Mouse (Mus musculus) cerebellum, adult 9-11 months (tissue): ENCODE measurements around the gene A730049H05Rik.

ENCODE experiments used
- DNase-seq: peaks from one replicate; pipeline ENCODE4 v3.0.0; 2022

A730049H05Rik gene

DNA sequence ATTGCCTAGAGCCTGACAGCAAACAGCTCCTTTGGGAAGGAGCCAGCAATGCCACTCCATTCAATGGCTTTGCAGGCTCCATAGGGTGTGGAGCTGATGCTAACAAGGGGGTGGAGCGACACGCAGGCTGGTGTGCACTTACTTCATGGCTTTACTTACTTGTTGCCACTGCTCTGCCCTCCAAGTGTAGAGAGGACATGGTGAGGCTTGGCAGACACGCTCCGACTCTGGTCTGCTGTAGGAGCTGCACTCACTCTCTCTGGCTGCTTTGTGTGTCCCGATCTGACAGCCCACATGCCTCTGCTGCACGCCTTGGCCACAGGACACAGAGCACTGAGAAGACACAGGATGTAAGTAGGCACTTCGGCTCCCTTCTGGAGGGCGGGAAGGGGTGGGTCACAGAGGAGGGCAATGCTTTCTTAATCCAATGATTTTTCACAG lies at the start of gene A730049H05Rik:
TSS of gene A730049H05Rik (plus strand) at position 168 of the 441 bp plus-strand sequence.
- no peak for DNase-seq

DNA sequence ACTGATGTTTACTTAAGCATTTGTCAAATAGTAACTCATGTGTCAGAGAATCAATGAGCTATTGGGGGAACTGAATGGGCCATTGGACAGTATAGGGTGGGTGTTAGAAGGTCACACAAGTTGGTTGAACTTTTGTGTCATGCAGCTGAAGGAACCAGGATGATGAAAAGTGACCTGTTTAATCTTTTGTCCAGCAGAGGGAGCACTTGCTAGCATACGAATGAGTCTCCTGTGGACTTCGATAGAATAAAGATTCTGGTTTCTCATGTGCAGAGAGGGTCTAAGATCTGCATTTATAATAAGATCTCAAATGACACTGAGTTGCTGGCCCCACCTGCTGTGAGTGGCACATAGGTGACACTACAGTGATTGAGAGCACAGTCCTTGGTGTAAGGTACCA lies 39.9 kb upstream of the A730049H05Rik start:
- DNase-seq = no peak

- no peak for DNase-seq
Measured at GRCm38 (mm10) chr6:92779140-92779934, 36.9 kb upstream of the A730049H05Rik start.

GRCm38 (mm10) chr6:92779935-92780205 lies 36.4 kb upstream of the A730049H05Rik start:
- DNase-seq = no peak

DNA sequence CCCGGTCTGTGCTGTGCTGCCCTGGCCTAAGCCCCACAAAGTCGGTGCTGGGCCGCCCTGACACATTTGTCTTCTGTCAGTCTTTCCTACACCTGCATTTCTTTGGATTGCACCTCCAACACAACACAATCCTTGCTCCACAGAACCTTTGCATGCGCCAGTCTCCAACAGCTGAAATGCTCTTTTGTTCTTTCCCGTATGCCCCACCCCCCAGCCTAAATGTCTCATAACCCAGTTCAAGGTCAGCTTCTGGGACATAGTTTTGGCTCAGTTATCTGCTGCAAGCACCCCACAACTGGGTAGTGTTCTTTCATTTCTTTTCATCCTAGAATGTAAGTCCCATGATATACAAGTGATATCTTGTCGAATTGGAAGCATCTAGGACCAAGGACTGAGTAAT lies 34.8 kb upstream of the A730049H05Rik start:
- DNase-seq = no peak

- DNase-seq = no peak
Measured at GRCm38 (mm10) chr6:92784782-92785181, 31.5 kb upstream of the A730049H05Rik start.

DNA sequence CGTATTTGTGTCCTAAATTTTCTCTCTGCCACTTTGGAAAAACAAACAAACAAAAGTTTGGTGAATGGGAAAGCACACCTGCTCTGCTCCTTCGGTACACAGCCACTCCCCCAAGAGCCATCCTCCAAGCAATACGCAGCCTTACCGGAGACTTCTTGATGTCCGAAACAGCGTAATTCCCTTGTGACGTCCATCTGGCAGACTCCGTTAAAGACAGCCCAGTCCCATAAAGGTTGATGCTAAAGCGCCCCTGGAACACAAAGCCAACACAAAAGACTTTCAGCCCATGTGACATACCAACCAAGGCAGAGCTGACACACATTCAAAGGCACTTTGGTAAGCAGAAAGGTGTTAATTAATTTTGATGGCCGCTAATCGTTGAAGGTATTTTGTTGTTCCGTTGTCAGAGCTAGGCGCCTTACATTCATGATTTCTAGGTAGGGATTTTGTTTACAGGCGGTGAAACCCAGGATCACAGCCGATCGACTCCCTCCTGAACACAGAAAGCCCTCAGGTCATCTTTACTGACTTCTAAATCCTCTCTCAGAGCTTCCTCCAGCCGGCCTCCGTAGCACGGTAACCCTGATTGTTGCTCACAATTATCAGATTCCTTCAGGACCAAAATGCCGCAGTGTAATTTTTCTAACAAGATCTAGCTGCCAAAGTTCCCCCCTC lies 29.4 kb upstream of the A730049H05Rik start:
- DNase-seq = no peak

GRCm38 (mm10) chr6:92787376-92787712 lies 28.9 kb upstream of the A730049H05Rik start:
- peak; percentile 50 for DNase-seq

- DNase-seq = no peak
Measured at GRCm38 (mm10) chr6:92793804-92794203, 22.5 kb upstream of the A730049H05Rik start.

GRCm38 (mm10) chr6:92801462-92801861 lies 14.8 kb upstream of the A730049H05Rik start:
- DNase-seq = no peak

GRCm38 (mm10) chr6:92802421-92802820 lies 13.9 kb upstream of the A730049H05Rik start:
- DNase-seq = no peak

- no peak for DNase-seq
Measured at GRCm38 (mm10) chr6:92803213-92803612, 13.1 kb upstream of the A730049H05Rik start.

GRCm38 (mm10) chr6:92804254-92804971 lies 11.9 kb upstream of the A730049H05Rik start:
- no peak for DNase-seq

- no peak for DNase-seq
Measured at GRCm38 (mm10) chr6:92809818-92810217, 6.5 kb upstream of the A730049H05Rik start.

DNA sequence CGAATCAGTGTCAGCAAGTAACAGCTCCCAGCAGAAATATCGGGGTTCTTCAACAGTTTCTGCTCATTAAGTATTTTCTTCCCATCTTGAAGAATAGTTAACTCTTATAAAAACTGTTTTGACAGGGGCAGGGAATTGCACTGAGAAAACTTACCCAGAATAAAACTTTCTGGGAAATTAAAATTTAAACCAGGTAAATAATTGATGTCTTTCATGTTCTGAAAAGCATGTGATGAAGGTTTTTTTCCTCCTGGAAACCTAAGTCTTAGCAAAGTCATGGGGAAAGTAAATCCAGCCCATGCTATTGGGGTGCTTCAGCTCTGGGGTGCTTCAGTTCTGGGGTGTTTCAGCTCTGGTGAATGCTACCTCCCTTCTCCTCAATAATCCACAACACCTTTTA lies 5.7 kb upstream of the A730049H05Rik start:
- no peak for DNase-seq

DNA sequence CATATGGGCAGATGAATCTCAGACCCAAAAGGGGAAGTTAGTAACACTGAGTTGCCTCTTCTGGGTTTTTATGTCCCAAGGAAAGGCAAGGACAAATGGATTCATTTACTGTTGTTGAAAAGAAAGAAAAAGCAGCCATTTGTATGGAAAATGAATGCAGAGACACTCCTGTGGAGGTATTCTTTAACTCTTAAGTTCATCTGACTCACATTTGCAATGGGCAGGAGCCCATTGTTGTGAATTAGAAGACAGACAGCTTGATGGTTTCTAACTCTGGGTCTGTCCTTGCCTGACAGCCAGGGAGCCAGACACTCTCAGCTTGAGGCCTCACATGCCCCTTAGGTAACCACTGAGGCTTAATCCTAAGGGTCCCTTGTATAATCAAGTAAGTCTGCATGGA lies 4.7 kb upstream of the A730049H05Rik start:
- no peak for DNase-seq

- DNase-seq = peak; percentile 35
Measured at GRCm38 (mm10) chr6:92812702-92813370, 3.4 kb upstream of the A730049H05Rik start.

DNA sequence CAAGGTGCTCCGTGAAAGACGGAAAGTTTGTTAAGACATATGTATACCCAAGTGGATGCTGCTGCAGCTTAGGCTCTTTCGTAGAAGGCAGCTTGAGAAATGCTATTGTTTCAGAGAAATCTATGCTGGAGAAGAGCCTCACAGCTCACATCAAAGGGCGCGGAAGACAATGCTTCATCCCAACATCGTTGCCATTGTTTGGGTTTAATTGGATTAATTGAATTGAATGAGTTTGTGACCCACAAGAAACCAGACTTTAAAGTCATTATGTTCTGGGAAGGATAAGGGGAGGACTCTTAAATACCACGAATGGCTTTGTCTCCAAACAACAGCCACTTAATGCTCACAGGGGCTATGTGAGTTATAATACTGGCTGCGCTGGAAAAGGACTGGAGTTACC lies 1.4 kb downstream of the A730049H05Rik start:
- no peak for DNase-seq

- DNase-seq = no peak
Measured at GRCm38 (mm10) chr6:92821606-92822005, 5.3 kb downstream of the A730049H05Rik start.

GRCm38 (mm10) chr6:92822006-92822405 lies 5.7 kb downstream of the A730049H05Rik start:
- DNase-seq = no peak

DNA sequence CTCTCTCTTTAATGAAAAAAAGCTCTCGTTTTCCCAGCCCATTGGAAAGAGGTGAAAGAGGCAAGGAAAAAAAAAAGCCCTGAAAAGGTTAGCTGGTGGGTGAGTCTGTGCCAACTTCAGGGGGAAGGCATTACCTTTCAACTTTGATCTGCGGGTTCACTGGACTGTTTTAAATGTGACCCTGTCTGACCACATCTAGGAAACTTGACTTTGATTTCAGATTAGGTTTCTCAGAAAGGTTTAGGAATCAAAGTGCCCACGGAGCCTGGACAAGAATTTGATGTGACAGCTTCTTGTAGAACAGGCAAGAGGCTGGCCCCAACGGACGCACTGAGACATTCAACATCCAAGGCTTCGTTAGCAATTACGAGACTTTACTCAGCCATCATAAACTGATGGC lies 7.7 kb downstream of the A730049H05Rik start:
- DNase-seq = no peak

- DNase-seq = no peak
Measured at GRCm38 (mm10) chr6:92826561-92826960, 10.3 kb downstream of the A730049H05Rik start.

GRCm38 (mm10) chr6:92827360-92827759 lies 11.1 kb downstream of the A730049H05Rik start:
- DNase-seq = no peak
